Mouse (Mus musculus) CH12.LX (cell line): Measurements from ENCODE around the gene Exoc8.

Experiments used
- BHLHE40 ChIP-seq: IDR thresholded peaks from 2 replicates; pipeline ENCODE4 v1.6.1; 2011; ENCODE audit warnings: mild to moderate bottlenecking, low read depth, low read length, improper control_type of control experiment
- CHD2 ChIP-seq: IDR thresholded peaks from 2 replicates; pipeline ENCODE4 v1.6.1; 2011; ENCODE audit warnings: low read length, improper control_type of control experiment
- CTCF ChIP-seq, 2 experiments: IDR thresholded peaks in 1 of 2; conservative IDR thresholded peaks in 1 of 2; 2 replicates each; pipeline ENCODE4 v1.5.1; 2011 to 2012; ENCODE audit warnings: low read depth in 2 of 2, low read length in 2 of 2, improper control_type of control experiment in 1 of 2, inconsistent platforms in 1 of 2, mild to moderate bottlenecking in 1 of 2, moderate library complexity in 1 of 2
- MEF2A ChIP-seq: IDR thresholded peaks from 2 replicates; pipeline ENCODE4 v1.6.1; 2014; ENCODE audit warnings: low read depth, mild to moderate bottlenecking, inconsistent platforms, low read length, improper control_type of control experiment, borderline replicate concordance
- NRF1 ChIP-seq: IDR thresholded peaks from 2 replicates; pipeline ENCODE4 v1.6.1; 2014; ENCODE audit warnings: low read depth, mild to moderate bottlenecking, inconsistent platforms, low read length, improper control_type of control experiment, moderate library complexity
- POLR2A ChIP-seq: IDR thresholded peaks from 2 replicates; pipeline ENCODE4 v1.6.1; 2011; ENCODE audit warnings: low read depth, mild to moderate bottlenecking, improper control_type of control experiment, low read length
- RCOR1 ChIP-seq: conservative IDR thresholded peaks from 2 replicates; pipeline ENCODE4 v1.6.1; 2012; ENCODE audit warnings: low read depth, mild to moderate bottlenecking, inconsistent platforms, low read length, improper control_type of control experiment
- SIN3A ChIP-seq: IDR thresholded peaks from 2 replicates; pipeline ENCODE4 v1.6.1; 2012; ENCODE audit warnings: low read length, improper control_type of control experiment, inconsistent platforms
- SMC3 ChIP-seq: IDR thresholded peaks from 2 replicates; pipeline ENCODE4 v1.6.1; 2011; ENCODE audit warnings: low read depth, low read length, improper control_type of control experiment
- TCF12 ChIP-seq: IDR thresholded peaks from 2 replicates; pipeline ENCODE4 v1.6.1; 2014; ENCODE audit warnings: low read depth, mild to moderate bottlenecking, inconsistent platforms, low read length, improper control_type of control experiment
- USF1 ChIP-seq: IDR thresholded peaks from 2 replicates; pipeline ENCODE4 v1.6.1; 2014; ENCODE audit warnings: low read depth, mild to moderate bottlenecking, inconsistent platforms, low read length, improper control_type of control experiment
- USF2 ChIP-seq: conservative IDR thresholded peaks from 2 replicates; pipeline ENCODE4 v1.6.1; 2011; ENCODE audit warnings: low read depth, low read length, improper control_type of control experiment
- ZC3H11A ChIP-seq: IDR thresholded peaks from 2 replicates; pipeline ENCODE4 v1.6.1; 2012; ENCODE audit warnings: low read depth, mild to moderate bottlenecking, inconsistent platforms, low read length, improper control_type of control experiment
- ZNF384 ChIP-seq: IDR thresholded peaks from 2 replicates; pipeline ENCODE4 v1.6.1; 2012; ENCODE audit warnings: low read depth, low read length, improper control_type of control experiment, inconsistent platforms

DNA sequence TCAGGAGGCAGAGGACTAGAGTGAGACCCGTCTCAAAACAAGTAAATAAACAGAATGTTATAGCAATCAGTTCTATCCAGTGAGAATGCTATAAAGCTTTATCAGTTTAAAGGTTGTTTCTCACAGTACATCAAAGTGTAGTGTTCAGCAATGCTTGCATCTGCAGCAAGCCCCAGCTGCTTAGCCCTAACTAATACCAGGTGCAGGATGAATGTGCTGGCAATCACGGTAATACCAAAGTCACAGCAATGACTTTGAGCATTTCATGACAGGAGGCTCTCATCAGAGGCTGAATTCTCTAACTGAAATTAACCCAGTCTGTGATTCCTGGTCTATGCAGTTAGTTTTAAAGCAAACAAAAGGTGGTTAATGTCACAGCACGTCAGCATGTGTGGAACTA lies 4.9 kb downstream of the Exoc8 start:
- no peak for TF ChIP-seq SIN3A
- no peak for TF ChIP-seq POLR2A
- TF ChIP-seq TCF12, result no peak
- no peak for TF ChIP-seq CTCF (conservative IDR thresholded peaks at IDR 0.05 in 1 of 2, IDR thresholded peaks at IDR 0.05 in 1 of 2; ENCODE audit: low read depth in 2 of 2, low read length in 2 of 2)
- TF ChIP-seq BHLHE40, result no peak
- TF ChIP-seq USF1, result no peak
- TF ChIP-seq ZNF384, result no peak
- no peak for TF ChIP-seq USF2
- no peak for TF ChIP-seq MEF2A
- TF ChIP-seq SMC3, result no peak
- no peak for TF ChIP-seq CHD2
- TF ChIP-seq NRF1, result no peak
- TF ChIP-seq ZC3H11A, result no peak
- TF ChIP-seq RCOR1, result no peak
